Mouse (Mus musculus) liver, adult 2 months (tissue): ENCODE data around the gene Dtx3.

Experiments
- CTCF ChIP-seq: fragments of 200-500 bp; IDR thresholded peaks from 2 replicates; pipeline ENCODE4 v1.5.1; 2011; ENCODE audit warnings: low read depth, low read length, control low read depth
- POLR2A ChIP-seq: fragments of 200-500 bp; IDR thresholded peaks from 2 replicates; pipeline ENCODE4 v1.6.1; 2011; ENCODE audit warnings: low read length, control low read depth; ENCODE audit not compliant: insufficient read depth; ENCODE audit errors: extremely low read depth

- TF ChIP-seq CTCF (no peak), POLR2A (no peak)
These were observed 8.0 kb downstream of the Dtx3 start for GRCm38 (mm10) chr10:127187371-127188078.
